Mouse (Mus musculus): ENCODE data around the gene Bex6. TPM values are rescaled to one million over a fixed set of nuclear protein-coding genes. Genes with fewer than 3 reads are reported as not detected.

Bex6 gene
- polyA plus RNA-seq, 1 experiment: not detected

DNA sequence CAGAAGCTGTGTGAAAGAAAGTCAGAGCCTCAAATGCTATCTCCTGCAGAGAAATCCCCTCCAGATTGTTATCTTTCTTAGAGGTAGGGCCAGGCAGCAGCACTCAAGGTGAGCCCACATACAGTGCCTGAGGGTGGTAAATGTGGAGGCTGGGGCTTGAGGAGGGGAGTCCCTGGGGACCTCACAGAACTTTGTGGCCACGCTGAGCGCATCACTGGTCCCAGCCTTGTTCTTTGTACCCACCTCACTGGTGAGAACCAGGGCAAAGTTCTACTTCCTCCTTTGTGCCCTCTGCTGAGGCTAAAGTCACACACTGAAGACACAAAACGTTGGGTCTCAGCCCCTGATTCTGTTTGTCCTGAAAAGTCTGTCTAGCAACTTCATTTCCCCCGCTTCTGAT, 16.2 kb upstream of the Bex6 start:
- TF ChIP-seq POLR2A (IDR thresholded peaks at IDR 0.05; ENCODE audit: low read depth, low read length) (no peak), CTCF (IDR thresholded peaks at IDR 0.05; ENCODE audit: extremely low read depth, insufficient read length, insufficient replicate concordance, low read depth, low read length) (no peak)
- no peaks in the 10 kb centered on the region for H3K27me3 ChIP-seq (ENCODE audit: control insufficient read depth, insufficient read depth, low read length)
- no peaks in the 10 kb centered on the region for H3K36me3 ChIP-seq (ENCODE audit: control insufficient read depth, insufficient read depth, low read length)
- H3K4me3 ChIP-seq (ENCODE audit: low read depth, low read length): peak overlapping the region; percentile 5
- no peak overlapping the region for H3K27ac ChIP-seq (ENCODE audit: insufficient read depth, low read depth, low read length)
- H3K4me1 ChIP-seq (ENCODE audit: control insufficient read depth, insufficient read depth, insufficient read length, low read length): peaks cover 6% of the 10 kb centered on the region; the same call in 1 of the 2 replicates
- 24% methylated on average over 4 of the region's 4 CpGs for WGBS

DNA sequence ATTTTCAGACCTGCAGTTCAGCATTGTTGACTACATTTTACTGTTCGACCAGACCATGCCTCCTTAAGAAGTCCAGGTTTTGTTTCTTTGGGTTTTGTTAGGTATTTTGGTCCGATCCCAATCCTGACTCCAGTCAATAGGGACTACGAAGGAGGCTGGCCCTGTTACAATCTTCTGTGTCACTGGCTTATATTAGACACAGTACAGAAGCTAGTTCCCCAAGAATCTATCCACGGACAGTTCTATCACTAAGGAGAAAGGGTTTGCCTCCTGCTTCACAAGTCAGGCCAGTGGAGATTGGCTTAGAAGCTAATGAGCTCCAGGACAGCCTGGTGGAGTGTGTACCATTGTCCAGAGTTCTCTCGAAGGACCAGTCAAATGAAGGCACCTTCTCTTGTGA, 15.7 kb upstream of the Bex6 start:
- Histone ChIP-seq H3K27me3 (ENCODE audit: control insufficient read depth, insufficient read depth, low read length) (no peaks in the 10 kb centered on the region), H3K4me1 (ENCODE audit: control insufficient read depth, insufficient read depth, insufficient read length, low read length) (peaks cover 6% of the 10 kb centered on the region; the same call in 1 of the 2 replicates), H3K4me3 (ENCODE audit: low read depth, low read length) (peak overlapping the region; percentile 4; the same call in 1 of the 2 replicates), H3K36me3 (ENCODE audit: control insufficient read depth, insufficient read depth, low read length) (no peaks in the 10 kb centered on the region), H3K27ac (ENCODE audit: insufficient read depth, low read depth, low read length) (no peak overlapping the region)
- WGBS: 67% methylated on average over 5 of the region's 5 CpGs
- no peak for TF ChIP-seq CTCF (IDR thresholded peaks at IDR 0.05; ENCODE audit: extremely low read depth, insufficient read length, insufficient replicate concordance, low read depth, low read length)
- no peak for TF ChIP-seq POLR2A (IDR thresholded peaks at IDR 0.05; ENCODE audit: low read depth, low read length)

DNA sequence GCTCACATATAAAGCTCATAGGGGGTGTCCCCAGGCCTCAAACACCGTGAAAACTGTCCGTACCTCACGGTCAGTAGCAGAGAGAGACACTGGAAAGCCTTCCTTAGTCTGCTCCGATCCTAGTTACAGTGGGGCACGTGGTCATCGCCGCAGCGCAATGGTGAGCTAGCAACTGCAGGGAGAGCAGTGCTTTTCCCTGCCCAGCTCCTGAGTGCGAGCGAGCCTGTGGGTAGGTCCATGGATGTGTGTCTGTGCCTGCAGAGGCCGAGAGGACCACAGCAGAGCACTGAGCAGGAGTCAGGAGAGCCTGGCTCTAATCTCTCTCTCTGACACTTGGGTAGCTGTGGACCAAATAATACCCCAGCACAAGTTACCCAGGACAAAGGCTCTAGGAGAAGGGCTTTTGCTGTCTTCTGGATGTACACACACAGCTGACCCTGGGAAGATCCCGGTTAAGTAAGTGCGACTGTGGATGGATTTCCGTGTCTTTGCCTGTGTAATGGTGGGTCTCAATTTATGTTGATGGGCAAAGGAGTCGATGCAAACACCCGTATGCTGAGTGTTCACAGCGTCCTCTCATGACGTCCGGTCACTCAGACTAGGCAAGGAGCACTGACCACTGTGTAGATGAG, 15.1 kb upstream of the Bex6 start:
- peaks cover 6% of the 10 kb centered on the region; the same call in 1 of the 2 replicates for H3K4me1 ChIP-seq (ENCODE audit: control insufficient read depth, insufficient read depth, insufficient read length, low read length)
- H3K27me3 ChIP-seq (ENCODE audit: control insufficient read depth, insufficient read depth, low read length): no peaks in the 10 kb centered on the region
- TF ChIP-seq CTCF (IDR thresholded peaks at IDR 0.05; ENCODE audit: extremely low read depth, insufficient read length, insufficient replicate concordance, low read depth, low read length): no peak
- TF ChIP-seq POLR2A (IDR thresholded peaks at IDR 0.05; ENCODE audit: low read depth, low read length): no peak
- no peaks in the 10 kb centered on the region for H3K36me3 ChIP-seq (ENCODE audit: control insufficient read depth, insufficient read depth, low read length)
- H3K27ac ChIP-seq (ENCODE audit: insufficient read depth, low read depth, low read length): peak overlapping the region; percentile 78
- 76% methylated on average over 19 of the region's 19 CpGs for WGBS
- peak overlapping the region; percentile 72 for H3K4me3 ChIP-seq (ENCODE audit: low read depth, low read length)

DNA sequence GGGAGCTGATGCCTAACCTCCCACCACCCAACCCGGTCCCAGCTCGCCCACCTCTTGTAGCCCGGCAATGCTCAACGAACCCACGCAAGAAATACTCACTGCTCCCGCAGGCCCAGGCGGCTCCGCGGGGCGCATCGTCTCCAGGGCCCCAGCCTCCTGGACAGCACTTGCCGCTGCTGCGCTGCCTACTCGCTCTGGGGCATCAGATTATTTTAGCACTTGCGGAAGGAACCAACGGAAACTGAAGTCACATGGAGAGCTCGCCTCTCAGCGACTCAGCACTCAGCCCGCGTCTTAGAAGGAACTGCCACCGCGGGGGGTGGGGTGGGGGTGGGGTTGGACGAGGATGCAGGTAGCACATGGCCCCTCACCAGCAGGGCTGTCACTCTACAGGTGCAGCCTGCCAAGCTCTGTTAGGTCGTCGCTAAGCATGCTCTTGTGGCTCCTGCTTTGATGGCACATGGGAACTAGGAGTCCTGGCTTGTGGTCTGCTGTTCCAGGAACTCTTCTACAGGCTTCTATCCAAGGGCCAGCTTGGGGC, 14.3 kb upstream of the Bex6 start, which contains the start of gene Nrros:
Gene Nrros (minus strand): TSS at position 314 of the 541 bp plus-strand sequence.
- 5% methylated on average over 25 of the region's 25 CpGs for WGBS
- no peaks in the 10 kb centered on the region for H3K27me3 ChIP-seq (ENCODE audit: control insufficient read depth, insufficient read depth, low read length)
- TF ChIP-seq POLR2A (IDR thresholded peaks at IDR 0.05; ENCODE audit: low read depth, low read length): peak; percentile 39; the same call in 1 of the 2 replicates
- TF ChIP-seq CTCF (IDR thresholded peaks at IDR 0.05; ENCODE audit: extremely low read depth, insufficient read length, insufficient replicate concordance, low read depth, low read length): no peak
- H3K4me1 ChIP-seq (ENCODE audit: control insufficient read depth, insufficient read depth, insufficient read length, low read length): peaks cover 6% of the 10 kb centered on the region; the same call in 1 of the 2 replicates
- peak within 1 kb of the TSS; percentile 78 for H3K27ac ChIP-seq (ENCODE audit: insufficient read depth, low read depth, low read length)
- peak within 1 kb of the TSS; percentile 72 for H3K4me3 ChIP-seq (ENCODE audit: low read depth, low read length)
- no peaks in the 10 kb centered on the region for H3K36me3 ChIP-seq (ENCODE audit: control insufficient read depth, insufficient read depth, low read length)

DNA sequence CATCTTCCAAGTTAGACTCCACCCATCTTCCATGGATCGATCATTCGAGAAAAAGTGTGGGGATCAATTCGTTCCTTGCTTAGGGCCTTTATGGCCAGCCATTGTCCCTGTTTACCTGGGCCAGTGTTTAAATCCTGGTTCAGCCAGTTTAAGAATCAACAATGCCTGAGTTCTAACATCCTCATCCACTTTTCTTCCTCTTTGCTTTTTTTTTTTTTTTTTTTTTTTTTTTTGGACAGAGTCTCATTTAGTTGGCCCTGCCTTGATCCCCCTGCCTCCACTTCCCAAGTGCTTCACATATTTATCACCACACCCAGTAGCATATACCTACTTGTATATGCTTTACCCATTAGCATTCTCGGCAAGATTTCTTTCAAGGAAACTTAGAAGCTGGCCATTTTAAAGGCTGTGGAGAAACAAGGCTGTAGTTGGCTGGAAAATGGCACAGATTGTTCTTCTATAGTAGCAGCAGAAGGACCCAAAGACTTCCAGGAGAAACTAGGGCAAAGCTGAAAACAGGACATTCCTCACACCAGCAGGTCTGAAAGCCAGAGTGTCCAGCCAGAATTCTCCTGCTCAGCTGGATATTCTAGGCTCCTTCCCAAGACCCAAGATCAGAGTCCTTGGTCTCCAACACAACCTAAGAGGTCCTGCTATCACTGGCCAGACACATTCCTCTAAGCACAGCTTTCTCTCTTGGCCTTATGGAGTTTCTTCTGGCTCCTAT, 11.6 kb upstream of the Bex6 start:
- H3K27ac ChIP-seq (ENCODE audit: insufficient read depth, low read depth, low read length): no peak overlapping the region
- no peak overlapping the region for H3K4me3 ChIP-seq (ENCODE audit: low read depth, low read length)
- 91% methylated on average over 4 of the region's 4 CpGs for WGBS
- H3K36me3 ChIP-seq (ENCODE audit: control insufficient read depth, insufficient read depth, low read length): no peaks in the 10 kb centered on the region
- peaks cover 6% of the 10 kb centered on the region; the same call in 1 of the 2 replicates for H3K4me1 ChIP-seq (ENCODE audit: control insufficient read depth, insufficient read depth, insufficient read length, low read length)
- no peak for TF ChIP-seq CTCF (IDR thresholded peaks at IDR 0.05; ENCODE audit: extremely low read depth, insufficient read length, insufficient replicate concordance, low read depth, low read length)
- TF ChIP-seq POLR2A (IDR thresholded peaks at IDR 0.05; ENCODE audit: low read depth, low read length): no peak
- no peaks in the 10 kb centered on the region for H3K27me3 ChIP-seq (ENCODE audit: control insufficient read depth, insufficient read depth, low read length)

DNA sequence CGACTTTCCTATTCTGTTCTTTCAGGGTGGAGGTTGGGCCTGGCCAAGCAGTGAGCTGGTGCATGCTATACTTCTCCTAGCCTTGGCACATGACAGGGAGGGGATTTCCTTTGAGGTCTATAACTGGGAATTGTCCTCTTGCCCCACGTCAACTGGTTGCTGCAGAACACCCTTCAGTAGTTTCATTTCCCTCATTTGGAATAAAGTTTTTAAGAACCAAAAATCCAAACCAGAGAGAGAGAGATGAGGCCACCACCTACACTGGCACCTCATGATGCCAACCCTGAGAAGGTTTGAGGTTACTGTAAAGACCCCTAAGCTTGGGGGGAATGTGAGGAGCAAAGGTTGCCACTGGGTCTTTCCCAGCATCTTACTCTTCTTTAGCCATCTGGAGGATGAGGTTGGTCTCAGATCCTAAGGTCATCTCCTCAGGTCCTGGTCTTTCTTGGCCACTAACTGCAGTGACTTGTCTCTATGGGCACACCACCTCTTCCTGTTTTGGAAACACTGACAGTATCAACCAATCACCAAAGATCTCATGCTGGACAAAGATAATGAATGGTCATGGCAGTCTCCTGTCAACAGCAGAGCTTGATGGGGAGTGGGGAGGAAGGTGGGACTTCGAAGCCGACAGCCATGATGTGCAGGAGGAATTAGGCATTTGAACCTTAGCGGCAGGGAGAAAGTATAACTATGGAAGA, 8.4 kb upstream of the Bex6 start:
- H3K36me3 ChIP-seq (ENCODE audit: control insufficient read depth, insufficient read depth, low read length): no peaks in the 10 kb centered on the region
- H3K4me3 ChIP-seq (ENCODE audit: low read depth, low read length): no peak overlapping the region
- TF ChIP-seq CTCF (IDR thresholded peaks at IDR 0.05; ENCODE audit: extremely low read depth, insufficient read length, insufficient replicate concordance, low read depth, low read length): no peak
- TF ChIP-seq POLR2A (IDR thresholded peaks at IDR 0.05; ENCODE audit: low read depth, low read length): no peak
- H3K27ac ChIP-seq (ENCODE audit: insufficient read depth, low read depth, low read length): no peak overlapping the region; the same call in 1 of the 2 replicates
- no peaks in the 10 kb centered on the region for H3K27me3 ChIP-seq (ENCODE audit: control insufficient read depth, insufficient read depth, low read length)
- H3K4me1 ChIP-seq (ENCODE audit: control insufficient read depth, insufficient read depth, insufficient read length, low read length): no peaks in the 10 kb centered on the region
- WGBS: 81% methylated on average over 5 of the region's 5 CpGs
